Mouse (Mus musculus): Measurements from ENCODE around the gene Cfap36. TPM values are rescaled to one million over a fixed set of nuclear protein-coding genes. Genes with fewer than 3 reads are reported as not detected.

The Cfap36 gene
- total and polyA plus RNA-seq, 2 experiments: 2.7 to 18.4 TPM

GRCm38 (mm10) chr11:29248386-29248785 lies 1.2 kb upstream of the Cfap36 start:
- over 99% methylated on average over 5 of the region's 5 CpGs for WGBS
- H3K36me3 ChIP-seq (ENCODE audit: control insufficient read depth, insufficient read depth, low read length): peaks cover under 1% of the 10 kb centered on the region; the same call in 1 of the 2 replicates
- peaks cover 3% of the 10 kb centered on the region for H3K4me1 ChIP-seq (ENCODE audit: control insufficient read depth, insufficient read depth, low read length)
- no peak overlapping the region for H3K9ac ChIP-seq (ENCODE audit: low read depth, low read length)
- DNase-seq (ENCODE audit: extremely low read depth, low read depth, low spot score): no peak
- TF ChIP-seq CTCF (IDR thresholded peaks at IDR 0.05; ENCODE audit: low read depth, low read length) (no peak), POLR2A (IDR thresholded peaks at IDR 0.05; ENCODE audit: extremely low read depth, insufficient read depth, low read length) (no peak)
- H3K79me2 ChIP-seq (ENCODE audit: control insufficient read depth, insufficient read depth, low read length): no peaks in the 10 kb centered on the region
- H3K27ac ChIP-seq (replicated peaks; ENCODE audit: insufficient read depth, low read depth, low read length): no peak overlapping the region
- no peaks in the 10 kb centered on the region for H3K27me3 ChIP-seq (ENCODE audit: control insufficient read depth, insufficient read depth, low read length)
- H3K4me3 ChIP-seq (ENCODE audit: insufficient read depth, low read depth, low read length): no peak overlapping the region

- Histone ChIP-seq H3K4me3 (ENCODE audit: insufficient read depth, low read depth, low read length) (peak overlapping the region; percentile 27; the same call in 1 of the 2 replicates), H3K9ac (ENCODE audit: low read depth, low read length) (no peak overlapping the region), H3K36me3 (ENCODE audit: control insufficient read depth, insufficient read depth, low read length) (peaks cover 2% of the 10 kb centered on the region; the same call in 1 of the 2 replicates), H3K4me1 (ENCODE audit: control insufficient read depth, insufficient read depth, low read length) (peaks cover 3% of the 10 kb centered on the region), H3K79me2 (ENCODE audit: control insufficient read depth, insufficient read depth, low read length) (no peaks in the 10 kb centered on the region), H3K27ac (replicated peaks; ENCODE audit: insufficient read depth, low read depth, low read length) (no peak overlapping the region), H3K27me3 (ENCODE audit: control insufficient read depth, insufficient read depth, low read length) (no peaks in the 10 kb centered on the region)
- WGBS: 100% methylated on average over 1 of the region's 1 CpGs
- DNase-seq (ENCODE audit: extremely low read depth, low read depth, low spot score): no peak
- TF ChIP-seq CTCF (IDR thresholded peaks at IDR 0.05; ENCODE audit: low read depth, low read length) (no peak), POLR2A (IDR thresholded peaks at IDR 0.05; ENCODE audit: extremely low read depth, insufficient read depth, low read length) (no peak)
Observed at GRCm38 (mm10) chr11:29247725-29248124, 516 bp upstream of the Cfap36 start.

- no peak overlapping the region for H3K4me3 ChIP-seq (ENCODE audit: insufficient read depth, low read depth, low read length)
- DNase-seq (ENCODE audit: extremely low read depth, low read depth, low spot score): no peak
- H3K9ac ChIP-seq (ENCODE audit: low read depth, low read length): no peak overlapping the region
- H3K27ac ChIP-seq (replicated peaks; ENCODE audit: insufficient read depth, low read depth, low read length): no peak overlapping the region
- H3K79me2 ChIP-seq (ENCODE audit: control insufficient read depth, insufficient read depth, low read length): no peaks in the 10 kb centered on the region
- no peaks in the 10 kb centered on the region for H3K27me3 ChIP-seq (ENCODE audit: control insufficient read depth, insufficient read depth, low read length)
- H3K36me3 ChIP-seq (ENCODE audit: control insufficient read depth, insufficient read depth, low read length): peaks cover 2% of the 10 kb centered on the region; the same call in 1 of the 2 replicates
- TF ChIP-seq POLR2A (IDR thresholded peaks at IDR 0.05; ENCODE audit: extremely low read depth, insufficient read depth, low read length): no peak
- TF ChIP-seq CTCF (IDR thresholded peaks at IDR 0.05; ENCODE audit: low read depth, low read length): no peak
- 70% methylated on average over 4 of the region's 4 CpGs for WGBS
- peaks cover 3% of the 10 kb centered on the region for H3K4me1 ChIP-seq (ENCODE audit: control insufficient read depth, insufficient read depth, low read length)
Observed at GRCm38 (mm10) chr11:29245988-29246387, 1.2 kb downstream of the Cfap36 start.

- no peak for TF ChIP-seq POLR2A (IDR thresholded peaks at IDR 0.05; ENCODE audit: extremely low read depth, insufficient read depth, low read length)
- TF ChIP-seq CTCF (IDR thresholded peaks at IDR 0.05; ENCODE audit: low read depth, low read length): no peak
- no peaks in the 10 kb centered on the region for H3K79me2 ChIP-seq (ENCODE audit: control insufficient read depth, insufficient read depth, low read length)
- no peak for DNase-seq (ENCODE audit: extremely low read depth, low read depth, low spot score)
- no peaks in the 10 kb centered on the region for H3K27me3 ChIP-seq (ENCODE audit: control insufficient read depth, insufficient read depth, low read length)
- no peak overlapping the region for H3K27ac ChIP-seq (replicated peaks; ENCODE audit: insufficient read depth, low read depth, low read length)
- H3K36me3 ChIP-seq (ENCODE audit: control insufficient read depth, insufficient read depth, low read length): peaks cover 2% of the 10 kb centered on the region; the same call in 1 of the 2 replicates
- peaks cover 3% of the 10 kb centered on the region for H3K4me1 ChIP-seq (ENCODE audit: control insufficient read depth, insufficient read depth, low read length)
- no peak overlapping the region for H3K9ac ChIP-seq (ENCODE audit: low read depth, low read length)
- H3K4me3 ChIP-seq (ENCODE audit: insufficient read depth, low read depth, low read length): no peak overlapping the region
- WGBS: 93% methylated on average over 4 of the region's 4 CpGs
Observed at GRCm38 (mm10) chr11:29241961-29242360, 5.2 kb downstream of the Cfap36 start.

- Histone ChIP-seq H3K9ac (ENCODE audit: low read depth, low read length) (no peak overlapping the region), H3K4me1 (ENCODE audit: control insufficient read depth, insufficient read depth, low read length) (no peaks in the 10 kb centered on the region), H3K36me3 (ENCODE audit: control insufficient read depth, insufficient read depth, low read length) (peaks cover 6% of the 10 kb centered on the region), H3K79me2 (ENCODE audit: control insufficient read depth, insufficient read depth, low read length) (no peaks in the 10 kb centered on the region), H3K27ac (replicated peaks; ENCODE audit: insufficient read depth, low read depth, low read length) (no peak overlapping the region), H3K27me3 (ENCODE audit: control insufficient read depth, insufficient read depth, low read length) (no peaks in the 10 kb centered on the region), H3K4me3 (ENCODE audit: insufficient read depth, low read depth, low read length) (no peak overlapping the region)
- TF ChIP-seq CTCF (IDR thresholded peaks at IDR 0.05; ENCODE audit: low read depth, low read length) (no peak), POLR2A (IDR thresholded peaks at IDR 0.05; ENCODE audit: extremely low read depth, insufficient read depth, low read length) (no peak)
- WGBS: 100% methylated on average over 1 of the region's 1 CpGs
- DNase-seq (ENCODE audit: extremely low read depth, low read depth, low spot score): no peak
Observed at GRCm38 (mm10) chr11:29239353-29239752, 7.9 kb downstream of the Cfap36 start.

- no peaks in the 10 kb centered on the region for H3K27me3 ChIP-seq (ENCODE audit: control insufficient read depth, insufficient read depth, low read length)
Observed at GRCm38 (mm10) chr11:29238551-29238950, 8.7 kb downstream of the Cfap36 start.

More at GRCm38 (mm10) chr11:29238551-29238950, 8.7 kb downstream of the Cfap36 start:
- DNase-seq (ENCODE audit: extremely low read depth, low read depth, low spot score): peak; percentile 16
- Histone ChIP-seq H3K36me3 (ENCODE audit: control insufficient read depth, insufficient read depth, low read length) (peaks cover 6% of the 10 kb centered on the region), H3K27ac (replicated peaks; ENCODE audit: insufficient read depth, low read depth, low read length) (no peak overlapping the region), H3K4me1 (ENCODE audit: control insufficient read depth, insufficient read depth, low read length) (no peaks in the 10 kb centered on the region), H3K9ac (ENCODE audit: low read depth, low read length) (no peak overlapping the region), H3K79me2 (ENCODE audit: control insufficient read depth, insufficient read depth, low read length) (no peaks in the 10 kb centered on the region), H3K4me3 (ENCODE audit: insufficient read depth, low read depth, low read length) (no peak overlapping the region)
- 81% methylated on average over 3 of the region's 3 CpGs for WGBS
- TF ChIP-seq POLR2A (IDR thresholded peaks at IDR 0.05; ENCODE audit: extremely low read depth, insufficient read depth, low read length) (no peak), CTCF (IDR thresholded peaks at IDR 0.05; ENCODE audit: low read depth, low read length) (no peak)

Data from liver, adult 2 months (tissue).